Mouse (Mus musculus): ENCODE results near the gene Dse.
A peak's percentile ranks its signal among the peaks of the same experiment; 100 is the strongest.

Gene Dse

DNA sequence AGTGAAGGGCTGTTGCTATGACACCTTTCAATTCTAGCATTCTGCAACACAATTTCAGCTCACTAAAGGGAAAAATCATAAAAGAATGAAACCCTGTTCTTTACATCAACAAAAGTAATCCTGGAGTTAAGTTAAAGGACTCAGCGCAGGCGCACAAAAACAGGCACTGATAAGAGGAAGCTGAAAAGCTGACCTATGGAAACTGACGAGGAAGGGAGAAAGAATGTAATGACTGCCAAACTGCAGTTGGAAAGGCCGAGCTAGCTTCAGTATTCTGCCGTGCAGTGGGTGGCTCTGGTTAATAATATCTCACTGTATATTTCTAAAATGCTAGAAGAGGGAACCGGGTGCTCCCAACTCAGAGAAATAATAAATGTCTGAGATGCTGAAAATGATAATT, 69.5 kb downstream of the Dse start:
- Histone ChIP-seq H3K4me1 (replicated peaks; ENCODE audit: low read depth, low read length) (peaks cover 5% of the 10 kb centered on the region), H3K36me3 (ENCODE audit: insufficient read depth, low read length) (no peaks in the 10 kb centered on the region), H3K27me3 (ENCODE audit: insufficient read depth, low read length) (no peaks in the 10 kb centered on the region), H3K4me3 (replicated peaks; ENCODE audit: low read length) (no peak overlapping the region), H3K9me3 (ENCODE audit: low read length) (peaks cover 33% of the 10 kb centered on the region)
- no peak for TF ChIP-seq CTCF (conservative IDR thresholded peaks at IDR 0.05; ENCODE audit: low read length)
- TF ChIP-seq POU5F1 (IDR thresholded peaks at IDR 0.05; ENCODE audit: borderline replicate concordance, low read length) = no peak
- no peak for TF ChIP-seq NANOG (IDR thresholded peaks at IDR 0.05; ENCODE audit: borderline replicate concordance, low read length)

DNA sequence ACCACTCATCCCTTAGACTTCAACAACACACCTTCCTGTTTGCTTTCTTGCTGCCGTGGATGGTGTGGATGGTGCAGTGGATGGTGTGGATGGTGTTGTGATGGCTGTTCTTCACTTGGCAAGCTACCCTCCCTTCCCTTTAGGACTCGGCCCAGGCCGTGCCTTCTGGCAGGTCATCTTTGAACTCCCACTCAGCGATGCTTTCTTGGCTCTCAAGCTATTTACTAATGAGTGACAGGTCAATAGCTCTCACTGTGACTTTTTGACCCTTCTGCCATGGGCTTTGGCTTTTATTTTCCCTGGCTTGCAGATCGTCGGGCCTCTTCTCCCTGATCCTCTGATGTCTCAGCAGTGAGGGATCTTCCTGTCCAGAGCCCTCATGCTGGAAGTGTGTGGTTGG, 71.1 kb downstream of the Dse start:
- H3K4me1 ChIP-seq (replicated peaks; ENCODE audit: low read depth, low read length) = peaks cover 5% of the 10 kb centered on the region
- H3K9me3 ChIP-seq (ENCODE audit: low read length) = peaks cover 23% of the 10 kb centered on the region
- no peak overlapping the region for H3K4me3 ChIP-seq (replicated peaks; ENCODE audit: low read length)
- TF ChIP-seq NANOG (IDR thresholded peaks at IDR 0.05; ENCODE audit: borderline replicate concordance, low read length) (no peak), CTCF (conservative IDR thresholded peaks at IDR 0.05; ENCODE audit: low read length) (no peak), POU5F1 (IDR thresholded peaks at IDR 0.05; ENCODE audit: borderline replicate concordance, low read length) (no peak)
- no peaks in the 10 kb centered on the region for H3K36me3 ChIP-seq (ENCODE audit: insufficient read depth, low read length)
- no peaks in the 10 kb centered on the region for H3K27me3 ChIP-seq (ENCODE audit: insufficient read depth, low read length)

DNA sequence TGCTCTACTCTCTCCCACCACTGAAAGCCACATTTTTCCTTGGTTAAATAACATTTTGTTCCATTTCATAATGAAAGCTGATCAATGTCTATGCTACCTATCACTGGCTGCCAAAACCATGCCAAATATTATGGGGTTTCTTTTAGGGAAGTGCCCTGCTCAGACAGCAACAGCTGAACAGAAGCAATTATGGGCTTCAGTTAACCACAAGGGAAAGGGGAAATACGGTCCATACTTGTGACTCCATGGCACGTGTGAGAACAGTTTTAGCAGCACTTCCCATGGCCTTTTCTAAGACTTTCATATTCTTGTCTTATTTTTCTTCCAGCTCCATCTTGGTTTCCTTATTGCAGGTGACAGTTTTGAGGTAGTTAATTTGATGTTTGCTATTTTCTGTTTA, 76.2 kb downstream of the Dse start:
- H3K9me3 ChIP-seq (ENCODE audit: low read length) = peaks cover 18% of the 10 kb centered on the region
- H3K4me3 ChIP-seq (replicated peaks; ENCODE audit: low read length) = no peak overlapping the region
- peaks cover 15% of the 10 kb centered on the region for H3K4me1 ChIP-seq (replicated peaks; ENCODE audit: low read depth, low read length)
- no peaks in the 10 kb centered on the region for H3K36me3 ChIP-seq (ENCODE audit: insufficient read depth, low read length)
- TF ChIP-seq NANOG (IDR thresholded peaks at IDR 0.05; ENCODE audit: borderline replicate concordance, low read length) = no peak
- H3K27me3 ChIP-seq (ENCODE audit: insufficient read depth, low read length) = peaks cover 27% of the 10 kb centered on the region

DNA sequence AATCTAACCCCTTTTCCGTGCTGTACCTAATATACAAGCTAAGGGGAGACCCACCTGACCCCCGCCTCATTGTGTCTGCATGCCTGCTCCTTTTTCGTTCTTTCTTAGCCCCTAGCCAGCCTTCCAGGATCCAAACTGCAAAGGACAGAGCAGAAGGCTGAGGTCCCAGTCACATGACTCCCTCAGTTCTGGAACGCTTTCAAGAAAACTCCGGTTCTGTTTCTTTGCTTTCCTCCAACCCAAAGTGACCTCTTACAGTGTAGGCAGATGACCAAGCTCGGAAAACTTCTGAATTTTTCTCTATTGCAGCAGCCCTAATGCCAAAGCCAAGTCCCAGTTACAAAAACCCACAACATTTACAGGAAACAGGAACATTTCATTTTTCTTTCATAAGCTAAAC, 79.1 kb downstream of the Dse start:
- Histone ChIP-seq H3K9me3 (ENCODE audit: low read length) (no peaks in the 10 kb centered on the region), H3K27me3 (ENCODE audit: insufficient read depth, low read length) (peaks cover 38% of the 10 kb centered on the region), H3K4me1 (replicated peaks; ENCODE audit: low read depth, low read length) (peaks cover 15% of the 10 kb centered on the region), H3K4me3 (replicated peaks; ENCODE audit: low read length) (no peak overlapping the region), H3K36me3 (ENCODE audit: insufficient read depth, low read length) (no peaks in the 10 kb centered on the region)
- TF ChIP-seq NANOG (IDR thresholded peaks at IDR 0.05; ENCODE audit: borderline replicate concordance, low read length) (no peak), CTCF (conservative IDR thresholded peaks at IDR 0.05; ENCODE audit: low read length) (no peak), POU5F1 (IDR thresholded peaks at IDR 0.05; ENCODE audit: borderline replicate concordance, low read length) (no peak)

DNA sequence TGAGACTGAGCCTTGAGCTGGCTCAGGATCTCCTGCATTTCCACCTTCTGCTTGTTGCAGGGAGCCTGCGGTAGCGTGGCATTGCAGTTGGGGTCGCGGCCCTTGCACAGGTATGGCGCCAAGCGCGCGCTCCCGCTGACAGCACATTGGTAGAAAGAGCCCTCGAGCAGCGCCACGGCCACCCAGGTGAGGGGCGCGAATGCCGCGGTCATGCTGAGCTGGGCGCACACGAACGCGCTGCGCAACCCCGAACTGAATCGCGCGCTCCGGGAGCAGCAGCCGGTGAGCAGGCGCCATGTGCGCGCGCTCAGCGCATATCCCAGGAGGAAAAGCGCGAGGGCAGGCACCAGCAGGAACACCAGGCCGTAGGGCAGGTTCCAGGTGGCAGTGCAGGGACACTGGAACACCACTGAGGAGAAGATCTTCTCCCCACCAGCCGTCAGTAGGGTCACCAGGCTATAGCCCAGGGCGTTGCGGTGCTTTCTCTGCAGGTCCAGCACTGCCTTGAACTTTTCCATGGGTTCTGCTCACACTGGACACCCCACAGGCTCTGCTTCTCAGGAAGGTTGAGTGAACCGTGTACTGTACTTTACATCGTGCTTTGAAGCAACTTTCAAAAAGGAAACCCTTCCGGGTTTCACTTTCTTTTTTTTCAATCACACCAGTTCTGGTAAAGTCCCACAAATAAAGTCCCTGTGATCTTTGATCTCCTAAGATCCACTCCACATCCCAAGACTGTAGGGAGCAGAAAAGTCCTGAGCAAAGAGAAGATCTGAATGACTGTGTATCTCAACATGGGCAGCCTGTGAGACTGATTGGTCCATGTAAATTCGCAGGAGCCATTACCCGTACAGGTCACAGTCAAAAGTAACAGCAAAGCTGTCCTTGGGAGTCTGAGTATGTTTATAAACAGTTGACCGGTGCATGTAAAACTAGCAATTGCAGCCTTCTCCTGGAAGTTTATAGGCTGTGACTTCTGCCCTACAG, 79.8 kb downstream of the Dse start, which contains the start of gene Calhm6:
Gene Calhm6, minus strand, starts transcription at position 593 of the 987 bp plus-strand sequence.
- no peaks in the 10 kb centered on the region for H3K9me3 ChIP-seq (ENCODE audit: low read length)
- peak within 1 kb of the TSS; percentile 75 for H3K4me3 ChIP-seq (replicated peaks; ENCODE audit: low read length)

DNA sequence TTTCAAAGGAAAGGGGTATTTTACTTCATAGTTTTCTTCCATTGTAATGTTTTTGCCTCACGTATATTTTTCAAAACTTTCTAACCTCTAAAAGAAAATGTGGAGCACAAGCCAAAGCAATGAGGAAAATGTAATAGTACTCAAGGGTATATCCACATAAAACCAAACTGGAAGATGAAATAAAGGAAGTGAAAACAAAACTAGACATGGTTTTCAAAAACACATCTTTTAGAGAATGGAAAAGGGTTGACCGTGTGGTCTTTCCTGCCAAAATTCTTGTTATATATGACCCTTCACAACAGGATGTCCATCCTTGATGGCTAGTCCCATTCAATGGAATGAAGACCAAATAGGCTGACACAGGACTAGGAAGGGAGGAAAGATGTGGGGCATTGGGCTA, 89.1 kb downstream of the Dse start:
- TF ChIP-seq NANOG (IDR thresholded peaks at IDR 0.05; ENCODE audit: borderline replicate concordance, low read length) = no peak
- Histone ChIP-seq H3K4me1 (replicated peaks; ENCODE audit: low read depth, low read length) (no peaks in the 10 kb centered on the region), H3K9me3 (ENCODE audit: low read length) (no peaks in the 10 kb centered on the region), H3K27me3 (ENCODE audit: insufficient read depth, low read length) (0 out of 2 replicates have a peak, but pooled peaks cover 3% of the 10 kb centered on the region), H3K4me3 (replicated peaks; ENCODE audit: low read length) (no peak overlapping the region), H3K36me3 (ENCODE audit: insufficient read depth, low read length) (no peaks in the 10 kb centered on the region)

More for the DNA sequence above, 79.8 kb downstream of the Dse start, which contains the start of gene Calhm6:
- H3K4me1 ChIP-seq (replicated peaks; ENCODE audit: low read depth, low read length) = peaks cover 15% of the 10 kb centered on the region
- TF ChIP-seq NANOG (IDR thresholded peaks at IDR 0.05; ENCODE audit: borderline replicate concordance, low read length) (no peak), POU5F1 (IDR thresholded peaks at IDR 0.05; ENCODE audit: borderline replicate concordance, low read length) (no peak), CTCF (conservative IDR thresholded peaks at IDR 0.05; ENCODE audit: low read length) (no peak)
- peaks cover 38% of the 10 kb centered on the region for H3K27me3 ChIP-seq (ENCODE audit: insufficient read depth, low read length)
- H3K36me3 ChIP-seq (ENCODE audit: insufficient read depth, low read length) = no peaks in the 10 kb centered on the region

DNA sequence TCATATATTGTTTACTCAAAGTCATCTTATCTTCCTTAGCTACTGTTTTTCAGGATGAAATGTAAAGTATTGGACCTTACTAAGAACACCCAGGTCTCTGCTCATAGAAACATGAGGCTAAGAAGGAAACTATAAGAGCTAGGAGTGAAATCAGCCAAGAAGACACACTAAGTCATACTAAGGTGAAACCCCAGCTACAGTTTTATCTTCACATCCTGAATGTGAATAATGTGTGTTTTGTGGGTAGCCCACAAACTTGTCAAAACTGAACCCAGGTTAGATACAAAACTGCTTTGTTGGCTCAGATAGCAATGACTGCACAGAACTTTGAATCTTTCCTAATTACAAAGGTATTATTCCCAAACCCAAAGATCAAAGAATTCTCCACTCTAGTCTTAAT, 89.7 kb downstream of the Dse start:
- TF ChIP-seq POU5F1 (IDR thresholded peaks at IDR 0.05; ENCODE audit: borderline replicate concordance, low read length) (no peak), CTCF (conservative IDR thresholded peaks at IDR 0.05; ENCODE audit: low read length) (no peak), NANOG (IDR thresholded peaks at IDR 0.05; ENCODE audit: borderline replicate concordance, low read length) (no peak)
- Histone ChIP-seq H3K27me3 (ENCODE audit: insufficient read depth, low read length) (0 out of 2 replicates have a peak, but pooled peaks cover 3% of the 10 kb centered on the region), H3K36me3 (ENCODE audit: insufficient read depth, low read length) (no peaks in the 10 kb centered on the region), H3K4me1 (replicated peaks; ENCODE audit: low read depth, low read length) (no peaks in the 10 kb centered on the region), H3K9me3 (ENCODE audit: low read length) (no peaks in the 10 kb centered on the region), H3K4me3 (replicated peaks; ENCODE audit: low read length) (no peak overlapping the region)

DNA sequence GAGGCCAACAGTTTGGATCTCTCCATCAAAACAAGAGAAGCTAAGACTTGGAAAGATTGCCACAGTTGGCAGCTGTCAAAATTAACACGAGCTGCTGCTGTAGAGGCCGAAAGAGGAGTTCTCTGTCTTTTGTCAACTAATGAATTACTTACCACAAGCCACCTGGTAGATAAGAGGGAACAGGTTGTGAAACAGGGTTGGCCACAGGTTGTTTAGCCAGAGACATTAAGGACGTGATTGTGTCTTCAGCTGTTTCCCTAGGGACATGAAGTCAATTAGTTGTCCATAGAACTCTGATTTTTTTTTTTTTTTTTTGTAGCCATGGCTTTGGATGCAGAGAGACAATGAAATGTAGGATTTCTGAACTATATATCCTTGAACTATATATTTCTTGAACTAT, 90.4 kb downstream of the Dse start:
- H3K27me3 ChIP-seq (ENCODE audit: insufficient read depth, low read length) = peaks cover 3% of the 10 kb centered on the region; the same call in 1 of the 2 replicates
- H3K4me3 ChIP-seq (replicated peaks; ENCODE audit: low read length) = no peak overlapping the region
- no peaks in the 10 kb centered on the region for H3K36me3 ChIP-seq (ENCODE audit: insufficient read depth, low read length)
- TF ChIP-seq POU5F1 (IDR thresholded peaks at IDR 0.05; ENCODE audit: borderline replicate concordance, low read length) (no peak), NANOG (IDR thresholded peaks at IDR 0.05; ENCODE audit: borderline replicate concordance, low read length) (no peak), CTCF (conservative IDR thresholded peaks at IDR 0.05; ENCODE audit: low read length) (no peak)
- H3K9me3 ChIP-seq (ENCODE audit: low read length) = no peaks in the 10 kb centered on the region
- H3K4me1 ChIP-seq (replicated peaks; ENCODE audit: low read depth, low read length) = no peaks in the 10 kb centered on the region
